Mouse (Mus musculus) limb, embryonic 12.5 days (tissue): Measurements from ENCODE around the gene Tnfsf12. TPM values are rescaled to one million over a fixed set of nuclear protein-coding genes. Genes with fewer than 3 reads are reported as not detected.

Experiments used
- microRNA counts: library from miRNA; unstranded; fragments of <30 nt; microRNA quantifications from one replicate; lab custom pipeline; 2017
- microRNA-seq: library from miRNA; unstranded; fragments of <30 nt; microRNA quantifications from one replicate; pipeline ENCODE4, GENCODE M21; 2017
- polyA plus RNA-seq: library from polyadenylated mRNA; unstranded; fragments of >200 nt; fragmentation: Nextera tagmentation; extraction: Ambion mirVana; gene quantifications from 2 replicates; pipeline ENCODE4 v1.2.1, GENCODE M21; 2016

Gene Tnfsf12
- polyA plus RNA-seq, 1 experiment from 2014 or later: 2.2 TPM

MicroRNA genes within 50 kb of the gene (microRNA counts, 519-probe panel; counts per million panel counts)
- not detected for microRNA mmu-miR-1934 (lab: Ali Mortazavi, UCI)

Small RNA genes within 50 kb of the gene (microRNA-seq; reads per million reads assigned to microRNA genes)
- 3.3 reads per million, percentile 9 among the genes with 10 or more reads in this experiment for gene Mir1934

Other genes with a start within 250 kb of the Tnfsf12 start
- gene Dnah2, start 146.7 kb downstream of the Tnfsf12 start, polyA plus RNA-seq: 1.9 and 3.3 TPM in 2 replicates
- gene Efnb3, start 135.6 kb downstream of the Tnfsf12 start, polyA plus RNA-seq: 53.3 and 54.3 TPM in 2 replicates
- 35.8 and 39.0 TPM in 2 replicates for gene Wrap53, start 115.6 kb downstream of the Tnfsf12 start, polyA plus RNA-seq
- 175 and 180 TPM in 2 replicates for gene Trp53, start 115.5 kb downstream of the Tnfsf12 start, polyA plus RNA-seq
- 3.0 and 4.8 TPM in 2 replicates for gene Atp1b2, start 89.9 kb downstream of the Tnfsf12 start, polyA plus RNA-seq
- not detected in 2 replicates for gene Shbg, start 77.9 kb downstream of the Tnfsf12 start, polyA plus RNA-seq
- 24.3 and 25.8 TPM in 2 replicates for gene Sat2, start 73.8 kb downstream of the Tnfsf12 start, polyA plus RNA-seq
- 56.0 and 63.9 TPM in 2 replicates for gene Fxr2, start 62.9 kb downstream of the Tnfsf12 start, polyA plus RNA-seq
- 0.68 TPM in 1 of 2 replicates, not detected in the other for gene Sox15, start 40.5 kb downstream of the Tnfsf12 start, polyA plus RNA-seq
- gene Mpdu1, start 33.2 kb downstream of the Tnfsf12 start, polyA plus RNA-seq: 62.6 and 64.3 TPM in 2 replicates
- 5.9 and 8.0 TPM in 2 replicates for gene Cd68, start 29.7 kb downstream of the Tnfsf12 start, polyA plus RNA-seq
- gene Eif4a1, start 23.4 kb downstream of the Tnfsf12 start, polyA plus RNA-seq: 569 and 701 TPM in 2 replicates
- 132 and 140 TPM in 2 replicates for gene Senp3, start 13.8 kb downstream of the Tnfsf12 start, polyA plus RNA-seq
- gene Tnfsf13, start 10.1 kb downstream of the Tnfsf12 start, polyA plus RNA-seq: 0.58 and 1.0 TPM in 2 replicates
- 1.7 TPM in 2 replicates for gene Tnfsfm13, start 249 bp upstream of the Tnfsf12 start, polyA plus RNA-seq
- 27.2 and 38.1 TPM in 2 replicates for gene Polr2a, start 62.8 kb upstream of the Tnfsf12 start, polyA plus RNA-seq
- gene Slc35g3, start 66.1 kb upstream of the Tnfsf12 start, polyA plus RNA-seq: 0.13 and 0.18 TPM in 2 replicates
- 1.9 and 2.4 TPM in 2 replicates for gene Zbtb4, start 70.1 kb upstream of the Tnfsf12 start, polyA plus RNA-seq
- 15.4 and 17.1 TPM in 2 replicates for gene Chrnb1, start 100.1 kb upstream of the Tnfsf12 start, polyA plus RNA-seq
- gene Fgf11, start 106.0 kb upstream of the Tnfsf12 start, polyA plus RNA-seq: 1.2 and 1.5 TPM in 2 replicates
- gene Tmem102, start 109.8 kb upstream of the Tnfsf12 start, polyA plus RNA-seq: 1.6 and 1.8 TPM in 2 replicates
- gene Gm39566, start 119.4 kb upstream of the Tnfsf12 start, polyA plus RNA-seq: not detected in 2 replicates
- not detected in 2 replicates for gene Spem2, start 122.6 kb upstream of the Tnfsf12 start, polyA plus RNA-seq
- gene Spem1, start 126.3 kb upstream of the Tnfsf12 start, polyA plus RNA-seq: 0.20 TPM in 1 of 2 replicates, not detected in the other
- 8.4 and 9.1 TPM in 2 replicates for gene Nlgn2, start 141.9 kb upstream of the Tnfsf12 start, polyA plus RNA-seq
- gene Tmem256, start 142.7 kb upstream of the Tnfsf12 start, polyA plus RNA-seq: 346 and 353 TPM in 2 replicates
- gene Plscr3, start 150.5 kb upstream of the Tnfsf12 start, polyA plus RNA-seq: 111 and 120 TPM in 2 replicates
- gene Tnk1, start 162.9 kb upstream of the Tnfsf12 start, polyA plus RNA-seq: 1.6 and 2.3 TPM in 2 replicates
- gene Tmem95, start 182.2 kb upstream of the Tnfsf12 start, polyA plus RNA-seq: not detected in 2 replicates
- gene Kctd11, start 185.6 kb upstream of the Tnfsf12 start, polyA plus RNA-seq: 3.7 and 4.4 TPM in 2 replicates
- 0.90 and 1.5 TPM in 2 replicates for gene Acap1, start 199.7 kb upstream of the Tnfsf12 start, polyA plus RNA-seq
- gene 2810408A11Rik, start 205.1 kb upstream of the Tnfsf12 start, polyA plus RNA-seq: 30.4 and 32.8 TPM in 2 replicates
- gene Neurl4, start 205.2 kb upstream of the Tnfsf12 start, polyA plus RNA-seq: 10.9 and 12.7 TPM in 2 replicates
- 92.0 and 93.5 TPM in 2 replicates for gene Gps2, start 218.0 kb upstream of the Tnfsf12 start, polyA plus RNA-seq
- 1,762 and 1,851 TPM in 2 replicates for gene Eif5a, start 226.1 kb upstream of the Tnfsf12 start, polyA plus RNA-seq
- 14.0 and 15.5 TPM in 2 replicates for gene Ybx2, start 239.9 kb upstream of the Tnfsf12 start, polyA plus RNA-seq